Mouse (Mus musculus): Measurements from ENCODE around the gene Alpk1. TPM values are rescaled to one million over a fixed set of nuclear protein-coding genes. Genes with fewer than 3 reads are reported as not detected.

Alpk1 gene
- polyA plus RNA-seq, 1 experiment from 2014 or later: 1.2 TPM

GRCm38 (mm10) chr3:127705515-127706444, 74.5 kb downstream of the Alpk1 start:
- peak overlapping the region; percentile 56 for H3K4me2 ChIP-seq (ENCODE audit: low read depth, low read length)
- H3K9me3 ChIP-seq (ENCODE audit: control insufficient read depth, low read length): 0 out of 2 replicates have a peak, but pooled peaks cover 7% of the 10 kb centered on the region
- no peaks in the 10 kb centered on the region for H3K36me3 ChIP-seq (ENCODE audit: control insufficient read depth, insufficient read depth, low read length)
- peak; percentile 84 for DNase-seq (ENCODE audit: low spot score)
- ATAC-seq (ENCODE audit: low read depth): peak; percentile 85
- H3K4me3 ChIP-seq (ENCODE audit: low read depth, low read length): peak overlapping the region; percentile 19
- WGBS: 9% methylated on average over 30 of the region's 30 CpGs
- H3K9ac ChIP-seq (ENCODE audit: low read depth, low read length): peak overlapping the region; percentile 8; the same call in 1 of the 2 replicates
- H3K27me3 ChIP-seq (replicated peaks; ENCODE audit: control insufficient read depth, insufficient read depth, low read length): no peaks in the 10 kb centered on the region
- H3K27ac ChIP-seq (replicated peaks; ENCODE audit: low read depth, low read length): 0 out of 2 replicates have a peak overlapping the region, but pooled peaks have one; percentile 19
- peaks cover 5% of the 10 kb centered on the region; the same call in 1 of the 2 replicates for H3K4me1 ChIP-seq (ENCODE audit: control insufficient read depth, insufficient read depth, low read length)

DNA sequence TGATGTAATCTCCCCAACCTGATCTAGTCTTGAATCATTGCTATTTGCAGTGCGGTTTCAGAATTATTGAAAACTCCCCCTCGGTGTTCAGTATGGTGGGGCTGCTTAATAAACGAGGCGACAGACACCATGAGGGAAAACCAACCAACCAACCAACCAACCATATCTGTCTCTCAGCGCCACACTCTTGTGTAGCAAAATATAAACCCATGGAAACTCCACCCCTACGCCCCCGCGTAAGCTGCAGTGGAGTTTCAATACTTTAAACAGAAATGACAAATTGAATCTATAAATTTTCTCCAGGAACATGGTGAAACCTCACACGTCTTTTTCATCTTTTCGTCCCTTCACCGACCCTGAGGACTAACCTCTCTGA, 75.2 kb downstream of the Alpk1 start:
- Histone ChIP-seq H3K4me1 (ENCODE audit: control insufficient read depth, insufficient read depth, low read length) (peaks cover 5% of the 10 kb centered on the region; the same call in 1 of the 2 replicates), H3K27ac (replicated peaks; ENCODE audit: low read depth, low read length) (no peak overlapping the region), H3K9me3 (ENCODE audit: control insufficient read depth, low read length) (0 out of 2 replicates have a peak, but pooled peaks cover 7% of the 10 kb centered on the region), H3K4me2 (ENCODE audit: low read depth, low read length) (peak overlapping the region; percentile 56), H3K9ac (ENCODE audit: low read depth, low read length) (peak overlapping the region; percentile 8; the same call in 1 of the 2 replicates), H3K27me3 (replicated peaks; ENCODE audit: control insufficient read depth, insufficient read depth, low read length) (no peaks in the 10 kb centered on the region), H3K4me3 (ENCODE audit: low read depth, low read length) (peak overlapping the region; percentile 19), H3K36me3 (ENCODE audit: control insufficient read depth, insufficient read depth, low read length) (no peaks in the 10 kb centered on the region)
- 0 out of 2 replicates have a peak, but pooled peaks have one; percentile 16 for ATAC-seq (ENCODE audit: low read depth)
- DNase-seq (ENCODE audit: low spot score): no peak
- WGBS: 65% methylated on average over 11 of the region's 11 CpGs

DNA sequence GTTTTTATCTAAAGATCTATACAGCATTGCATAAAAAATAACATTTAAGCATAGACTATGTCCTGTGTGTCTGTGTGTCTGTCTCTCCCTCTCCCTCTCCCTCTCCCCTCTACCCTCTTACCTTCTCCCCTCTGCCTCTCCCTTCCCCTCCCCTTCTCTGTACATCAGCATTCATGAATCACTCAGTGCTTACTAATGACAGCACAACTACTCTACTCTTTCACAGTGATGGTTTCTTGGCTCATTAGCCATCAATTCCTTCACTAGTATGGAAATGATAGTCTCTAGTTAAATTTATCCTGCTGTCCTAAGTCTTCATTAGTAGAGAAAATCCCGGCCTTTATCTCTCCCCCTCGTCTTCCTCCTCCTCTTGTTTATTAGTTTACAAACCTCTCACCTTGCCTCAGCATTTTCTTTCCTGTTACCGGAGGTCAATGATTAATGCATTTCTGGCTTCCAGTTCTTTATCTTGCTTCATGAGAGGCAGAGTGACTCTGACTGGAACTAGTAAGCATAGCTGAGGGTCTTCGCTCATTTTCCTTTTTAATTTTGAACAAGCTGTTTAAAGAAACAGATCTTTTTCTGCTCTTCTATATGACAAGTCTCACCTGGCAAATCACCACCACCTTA, 79.0 kb downstream of the Alpk1 start:
- no peak overlapping the region for H3K4me3 ChIP-seq (ENCODE audit: low read depth, low read length)
- no peaks in the 10 kb centered on the region for H3K36me3 ChIP-seq (ENCODE audit: control insufficient read depth, insufficient read depth, low read length)
- no peak overlapping the region for H3K4me2 ChIP-seq (ENCODE audit: low read depth, low read length)
- no peak for DNase-seq (ENCODE audit: low spot score)
- ATAC-seq (ENCODE audit: low read depth): no peak
- peaks cover 5% of the 10 kb centered on the region; the same call in 1 of the 2 replicates for H3K4me1 ChIP-seq (ENCODE audit: control insufficient read depth, insufficient read depth, low read length)
- H3K27me3 ChIP-seq (replicated peaks; ENCODE audit: control insufficient read depth, insufficient read depth, low read length): peaks cover 5% of the 10 kb centered on the region
- no peak overlapping the region for H3K27ac ChIP-seq (replicated peaks; ENCODE audit: low read depth, low read length)
- 80% methylated on average over 4 of the region's 4 CpGs for WGBS
- 0 out of 2 replicates have a peak, but pooled peaks cover 3% of the 10 kb centered on the region for H3K9me3 ChIP-seq (ENCODE audit: control insufficient read depth, low read length)
- no peak overlapping the region for H3K9ac ChIP-seq (ENCODE audit: low read depth, low read length)

GRCm38 (mm10) chr3:127698636-127699035, 81.7 kb downstream of the Alpk1 start:
- DNase-seq (ENCODE audit: low spot score): no peak
- Histone ChIP-seq H3K9ac (ENCODE audit: low read depth, low read length) (no peak overlapping the region), H3K4me1 (ENCODE audit: control insufficient read depth, insufficient read depth, low read length) (peaks cover 8% of the 10 kb centered on the region; the same call in 1 of the 2 replicates), H3K4me3 (ENCODE audit: low read depth, low read length) (no peak overlapping the region), H3K27ac (replicated peaks; ENCODE audit: low read depth, low read length) (no peak overlapping the region), H3K4me2 (ENCODE audit: low read depth, low read length) (no peak overlapping the region), H3K27me3 (replicated peaks; ENCODE audit: control insufficient read depth, insufficient read depth, low read length) (peaks cover 28% of the 10 kb centered on the region), H3K9me3 (ENCODE audit: control insufficient read depth, low read length) (no peaks in the 10 kb centered on the region), H3K36me3 (ENCODE audit: control insufficient read depth, insufficient read depth, low read length) (no peaks in the 10 kb centered on the region)
- no peak for ATAC-seq (ENCODE audit: low read depth)
- WGBS: 73% methylated on average over 5 of the region's 5 CpGs

- Histone ChIP-seq H3K9me3 (ENCODE audit: control insufficient read depth, low read length) (no peaks in the 10 kb centered on the region), H3K27ac (replicated peaks; ENCODE audit: low read depth, low read length) (no peak overlapping the region), H3K36me3 (ENCODE audit: control insufficient read depth, insufficient read depth, low read length) (no peaks in the 10 kb centered on the region), H3K9ac (ENCODE audit: low read depth, low read length) (no peak overlapping the region), H3K4me2 (ENCODE audit: low read depth, low read length) (no peak overlapping the region), H3K27me3 (replicated peaks; ENCODE audit: control insufficient read depth, insufficient read depth, low read length) (peaks cover 31% of the 10 kb centered on the region), H3K4me3 (ENCODE audit: low read depth, low read length) (no peak overlapping the region), H3K4me1 (ENCODE audit: control insufficient read depth, insufficient read depth, low read length) (peaks cover 8% of the 10 kb centered on the region; the same call in 1 of the 2 replicates)
- ATAC-seq (ENCODE audit: low read depth): peak; percentile 47; the same call in 1 of the 2 replicates
- peak; percentile 31 for DNase-seq (ENCODE audit: low spot score)
- WGBS: 66% methylated on average over 11 of the region's 11 CpGs
These were observed 83.8 kb downstream of the Alpk1 start for GRCm38 (mm10) chr3:127696541-127696940.

DNA sequence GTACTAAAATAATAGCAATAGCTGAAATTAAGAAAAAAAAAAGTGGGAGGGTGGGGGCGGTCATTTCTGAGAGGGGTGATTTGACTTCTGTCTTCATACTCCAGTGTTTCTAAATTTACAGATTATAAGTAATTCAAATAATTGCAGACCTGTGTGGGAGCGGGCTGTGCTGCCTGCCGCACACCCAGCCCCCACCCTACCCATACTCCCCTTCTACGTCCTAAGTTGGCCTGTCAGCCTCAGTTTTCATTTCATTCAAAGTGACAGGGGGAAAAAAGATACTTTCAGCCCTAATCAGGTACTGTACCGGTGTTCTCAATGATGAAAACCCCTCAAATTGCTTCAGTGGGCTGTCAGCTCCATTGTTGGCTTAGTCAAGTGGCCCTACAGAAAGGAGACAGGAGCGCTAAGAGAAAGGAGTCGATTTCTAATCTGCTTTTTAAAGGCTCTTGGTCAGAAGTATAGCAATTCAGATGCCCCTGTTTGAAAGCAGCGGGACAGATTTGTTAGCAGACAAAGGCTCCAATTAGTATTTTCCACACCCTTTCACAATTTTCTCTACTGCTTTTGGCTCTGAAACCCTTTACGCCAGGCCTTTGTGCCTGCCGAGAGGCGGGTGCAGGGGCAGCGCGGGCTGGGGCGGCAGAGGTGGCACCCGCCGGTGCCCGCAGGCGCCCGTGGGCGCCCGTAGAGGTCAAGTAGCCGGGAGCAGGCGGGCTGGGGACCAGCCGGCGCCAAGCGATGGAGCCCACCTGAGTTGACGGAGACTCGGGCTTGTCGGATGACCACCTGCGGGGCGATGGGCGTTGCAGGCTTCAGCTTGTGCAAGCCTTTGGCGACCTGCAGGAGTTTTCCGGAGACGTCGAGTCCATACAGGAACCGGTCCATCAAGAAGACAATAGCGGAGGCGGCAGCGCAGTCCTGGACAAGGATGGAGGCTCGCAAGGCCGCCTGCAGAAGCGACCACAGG, 85.2 kb downstream of the Alpk1 start:
- Histone ChIP-seq H3K4me2 (ENCODE audit: low read depth, low read length) (peak overlapping the region; percentile 55), H3K9ac (ENCODE audit: low read depth, low read length) (peak overlapping the region; percentile 46; the same call in 1 of the 2 replicates), H3K27me3 (replicated peaks; ENCODE audit: control insufficient read depth, insufficient read depth, low read length) (peaks cover 31% of the 10 kb centered on the region), H3K36me3 (ENCODE audit: control insufficient read depth, insufficient read depth, low read length) (no peaks in the 10 kb centered on the region), H3K4me1 (ENCODE audit: control insufficient read depth, insufficient read depth, low read length) (peaks cover 8% of the 10 kb centered on the region; the same call in 1 of the 2 replicates), H3K9me3 (ENCODE audit: control insufficient read depth, low read length) (no peaks in the 10 kb centered on the region), H3K4me3 (ENCODE audit: low read depth, low read length) (peak overlapping the region; percentile 32), H3K27ac (replicated peaks; ENCODE audit: low read depth, low read length) (no peak overlapping the region)
- 11% methylated on average over 43 of the region's 43 CpGs for WGBS
- peak; percentile 43; the same call in 1 of the 2 replicates for ATAC-seq (ENCODE audit: low read depth)
- DNase-seq (ENCODE audit: low spot score): peak; percentile 36

- DNase-seq (ENCODE audit: low spot score) (no peak), ATAC-seq (ENCODE audit: low read depth) (no peak)
- H3K4me1 ChIP-seq (ENCODE audit: control insufficient read depth, insufficient read depth, low read length): peaks cover 8% of the 10 kb centered on the region; the same call in 1 of the 2 replicates
- 66% methylated on average over 4 of the region's 4 CpGs for WGBS
- no peak overlapping the region for H3K4me2 ChIP-seq (ENCODE audit: low read depth, low read length)
- no peak overlapping the region for H3K4me3 ChIP-seq (ENCODE audit: low read depth, low read length)
- H3K9ac ChIP-seq (ENCODE audit: low read depth, low read length): no peak overlapping the region
- no peaks in the 10 kb centered on the region for H3K36me3 ChIP-seq (ENCODE audit: control insufficient read depth, insufficient read depth, low read length)
- peaks cover 26% of the 10 kb centered on the region for H3K27me3 ChIP-seq (replicated peaks; ENCODE audit: control insufficient read depth, insufficient read depth, low read length)
- H3K27ac ChIP-seq (replicated peaks; ENCODE audit: low read depth, low read length): no peak overlapping the region
- no peaks in the 10 kb centered on the region for H3K9me3 ChIP-seq (ENCODE audit: control insufficient read depth, low read length)
These were observed 89.1 kb downstream of the Alpk1 start for GRCm38 (mm10) chr3:127691230-127691629.

Measured in embryonic facial prominence, embryonic 14.5 days (tissue).